Mouse (Mus musculus): ENCODE measurements around the gene Gm10721. TPM values are rescaled to one million over a fixed set of nuclear protein-coding genes. Genes with fewer than 3 reads are reported as not detected.
"Not testable (repeated sequence)": the region's sequence is repeated elsewhere in the genome, so short reads cannot be mapped to it uniquely, and the experiment has no call there.

Gene Gm10721
- polyA plus RNA-seq, 1 experiment from 2014 or later: not detected

DNA sequence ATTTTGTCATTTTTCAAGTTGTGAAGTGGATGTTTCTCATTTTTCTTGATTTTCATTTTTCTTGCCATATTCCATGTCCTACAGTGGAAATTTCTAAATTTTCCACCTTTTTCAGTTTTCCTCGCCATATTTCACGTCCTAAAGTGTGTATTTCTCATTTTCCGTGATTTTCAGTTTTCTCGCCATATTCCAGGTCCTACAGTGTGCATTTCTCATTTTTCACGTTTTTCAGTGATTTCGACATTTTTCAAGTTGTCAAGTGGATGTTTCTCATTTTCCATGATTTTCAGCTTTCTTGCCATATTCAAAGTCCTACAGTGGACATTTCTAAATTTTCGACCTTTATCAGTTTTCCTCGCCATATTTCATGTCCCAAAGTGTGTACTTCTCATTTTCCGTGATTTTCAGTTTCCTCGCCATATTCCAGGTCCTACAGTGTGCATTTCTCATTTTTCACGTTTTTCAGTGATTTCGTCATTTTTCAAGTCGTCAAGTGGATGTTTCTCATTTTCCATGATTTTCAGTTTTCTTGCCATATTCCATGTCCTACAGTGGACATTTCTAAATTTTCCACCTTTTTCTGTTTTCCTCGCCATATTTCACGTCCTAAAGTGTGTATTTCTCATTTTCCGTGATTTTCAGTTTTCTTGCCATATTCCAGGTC is 11.2 kb downstream of the Gm10721 start:
- not testable (repeated sequence) for H3K4me1 ChIP-seq (ENCODE audit: control insufficient read depth, insufficient read depth, low read length); H3K36me3 ChIP-seq (ENCODE audit: control insufficient read depth, insufficient read depth, low read length); H3K27me3 ChIP-seq (ENCODE audit: control insufficient read depth, insufficient read depth, low read length); ATAC-seq (ENCODE audit: low FRiP score, low TSS enrichment); H3K9ac ChIP-seq (ENCODE audit: low read depth, low read length); H3K9me3 ChIP-seq (ENCODE audit: control insufficient read depth, low read length); H3K4me3 ChIP-seq (ENCODE audit: low read length); H3K27ac ChIP-seq (ENCODE audit: low read depth, low read length); H3K4me2 ChIP-seq (replicated peaks; ENCODE audit: low read depth, low read length)
- 71% methylated on average over 15 of the region's 16 CpGs for WGBS

DNA sequence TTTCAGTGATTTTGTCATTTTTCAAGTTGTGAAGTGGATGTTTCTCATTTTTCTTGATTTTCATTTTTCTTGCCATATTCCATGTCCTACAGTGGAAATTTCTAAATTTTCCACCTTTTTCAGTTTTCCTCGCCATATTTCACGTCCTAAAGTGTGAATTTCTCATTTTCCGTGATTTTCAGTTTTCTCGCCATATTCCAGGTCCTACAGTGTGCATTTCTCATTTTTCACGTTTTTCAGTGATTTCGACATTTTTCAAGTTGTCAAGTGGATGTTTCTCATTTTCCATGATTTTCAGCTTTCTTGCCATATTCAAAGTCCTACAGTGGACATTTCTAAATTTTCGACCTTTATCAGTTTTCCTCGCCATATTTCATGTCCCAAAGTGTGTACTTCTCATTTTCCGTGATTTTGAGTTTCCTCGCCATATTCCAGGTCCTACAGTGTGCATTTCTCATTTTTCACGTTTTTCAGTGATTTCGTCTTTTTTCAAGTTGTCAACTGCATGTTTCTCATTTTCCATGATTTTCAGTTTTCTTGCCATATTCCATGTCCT is 12.1 kb downstream of the Gm10721 start, which contains the start of gene Gm10717:
TSS of gene Gm10717 (plus strand) at position 506 of the 556 bp plus-strand sequence.
- not testable (repeated sequence) for H3K36me3 ChIP-seq (ENCODE audit: control insufficient read depth, insufficient read depth, low read length); ATAC-seq (ENCODE audit: low FRiP score, low TSS enrichment)
- 78% methylated on average over 12 of the region's 12 CpGs for WGBS

DNA sequence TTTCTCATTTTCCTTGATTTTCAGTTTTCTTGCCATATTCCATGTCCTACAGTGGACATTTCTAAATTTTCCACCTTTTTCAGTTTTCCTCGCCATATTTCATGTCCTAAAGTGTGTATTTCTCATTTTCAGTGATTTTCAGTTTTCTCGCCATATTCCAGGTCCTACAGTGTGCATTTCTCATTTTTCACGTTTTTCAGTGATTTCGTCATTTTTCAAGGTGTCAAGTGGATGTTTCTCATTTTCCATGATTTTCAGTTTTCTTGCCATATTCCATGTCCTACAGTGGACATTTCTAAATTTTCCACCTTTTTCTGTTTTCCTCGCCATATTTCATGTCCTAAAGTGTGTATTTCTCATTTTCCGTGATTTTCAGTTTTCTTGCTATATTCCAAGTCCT is 12.7 kb downstream of the Gm10721 start:
- WGBS: 61% methylated on average over 4 of the region's 6 CpGs
- not testable (repeated sequence) for H3K27ac ChIP-seq (ENCODE audit: low read depth, low read length); ATAC-seq (ENCODE audit: low FRiP score, low TSS enrichment); H3K4me1 ChIP-seq (ENCODE audit: control insufficient read depth, insufficient read depth, low read length); H3K27me3 ChIP-seq (ENCODE audit: control insufficient read depth, insufficient read depth, low read length); H3K4me3 ChIP-seq (ENCODE audit: low read length); H3K9ac ChIP-seq (ENCODE audit: low read depth, low read length); H3K36me3 ChIP-seq (ENCODE audit: control insufficient read depth, insufficient read depth, low read length); H3K4me2 ChIP-seq (replicated peaks; ENCODE audit: low read depth, low read length); H3K9me3 ChIP-seq (ENCODE audit: control insufficient read depth, low read length)

More for the DNA sequence above, 12.1 kb downstream of the Gm10721 start, which contains the start of gene Gm10717:
- H3K4me1 ChIP-seq (ENCODE audit: control insufficient read depth, insufficient read depth, low read length); H3K4me3 ChIP-seq (ENCODE audit: low read length); H3K9ac ChIP-seq (ENCODE audit: low read depth, low read length); H3K27ac ChIP-seq (ENCODE audit: low read depth, low read length); H3K27me3 ChIP-seq (ENCODE audit: control insufficient read depth, insufficient read depth, low read length); H3K9me3 ChIP-seq (ENCODE audit: control insufficient read depth, low read length); H3K4me2 ChIP-seq (replicated peaks; ENCODE audit: low read depth, low read length): not testable (repeated sequence)

DNA sequence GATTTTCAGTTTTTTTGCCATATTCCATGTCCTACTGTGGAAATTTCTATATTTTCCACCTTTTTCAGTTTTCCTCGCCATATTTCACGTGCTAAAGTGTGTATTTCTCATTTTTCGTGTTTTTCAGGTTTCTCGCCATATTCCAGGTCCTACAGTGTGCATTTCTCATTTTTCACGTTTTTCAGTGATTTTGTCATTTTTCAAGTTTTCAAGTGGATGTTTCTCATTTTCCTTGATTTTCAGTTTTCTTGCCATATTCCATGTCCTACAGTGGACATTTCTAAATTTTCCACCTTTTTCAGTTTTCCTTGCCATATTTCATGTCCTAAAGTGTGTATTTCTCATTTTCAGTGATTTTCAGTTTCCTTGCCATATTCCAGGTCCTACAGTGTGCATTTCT is 13.2 kb downstream of the Gm10721 start:
- not testable (repeated sequence) for H3K27ac ChIP-seq (ENCODE audit: low read depth, low read length); H3K9me3 ChIP-seq (ENCODE audit: control insufficient read depth, low read length); H3K27me3 ChIP-seq (ENCODE audit: control insufficient read depth, insufficient read depth, low read length); H3K4me2 ChIP-seq (replicated peaks; ENCODE audit: low read depth, low read length); H3K9ac ChIP-seq (ENCODE audit: low read depth, low read length); H3K36me3 ChIP-seq (ENCODE audit: control insufficient read depth, insufficient read depth, low read length); ATAC-seq (ENCODE audit: low FRiP score, low TSS enrichment); H3K4me1 ChIP-seq (ENCODE audit: control insufficient read depth, insufficient read depth, low read length); H3K4me3 ChIP-seq (ENCODE audit: low read length)
- WGBS: 75% methylated on average over 5 of the region's 5 CpGs

DNA sequence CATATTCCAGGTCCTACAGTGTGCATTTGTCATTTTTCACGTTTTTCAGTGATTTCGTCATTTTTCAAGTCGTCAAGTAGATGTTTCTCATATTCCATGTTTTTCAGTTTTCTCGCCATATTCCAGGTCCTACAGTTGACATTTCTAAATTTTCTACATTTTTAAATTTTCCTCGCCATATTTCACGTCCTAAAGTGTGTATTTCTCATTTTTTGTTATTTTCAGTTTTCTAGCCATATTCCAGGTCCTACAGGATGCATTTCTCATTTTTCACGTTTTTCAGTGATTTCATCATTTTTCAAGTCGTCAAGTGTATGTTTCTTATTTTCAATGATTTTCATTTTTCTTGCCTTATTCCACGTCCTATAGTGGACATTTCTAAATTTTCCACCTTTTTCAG is 13.8 kb downstream of the Gm10721 start:
- not testable (repeated sequence) for H3K27ac ChIP-seq (ENCODE audit: low read depth, low read length); H3K36me3 ChIP-seq (ENCODE audit: control insufficient read depth, insufficient read depth, low read length); H3K4me2 ChIP-seq (replicated peaks; ENCODE audit: low read depth, low read length); H3K9ac ChIP-seq (ENCODE audit: low read depth, low read length); H3K9me3 ChIP-seq (ENCODE audit: control insufficient read depth, low read length); ATAC-seq (ENCODE audit: low FRiP score, low TSS enrichment); H3K4me3 ChIP-seq (ENCODE audit: low read length); H3K27me3 ChIP-seq (ENCODE audit: control insufficient read depth, insufficient read depth, low read length); H3K4me1 ChIP-seq (ENCODE audit: control insufficient read depth, insufficient read depth, low read length)
- WGBS: 70% methylated on average over 9 of the region's 9 CpGs

DNA sequence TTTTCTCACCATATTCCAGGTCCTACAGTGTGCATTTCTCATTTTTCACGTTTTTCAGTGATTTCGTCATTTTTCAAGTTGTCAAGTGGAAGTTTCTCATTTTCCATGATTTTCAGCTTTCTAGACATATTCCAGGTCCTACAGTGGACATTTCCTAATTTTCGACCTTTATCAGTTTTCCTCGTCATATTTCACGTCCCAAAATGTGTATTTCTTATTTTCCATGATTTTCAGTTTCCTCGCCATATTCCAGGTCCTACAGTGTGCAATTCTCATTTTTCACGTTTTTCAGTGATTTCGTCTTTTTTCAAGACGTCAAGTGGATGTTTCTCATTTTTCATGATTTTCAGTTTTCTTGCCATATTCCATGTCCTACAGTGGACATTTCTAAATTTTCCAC is 14.3 kb downstream of the Gm10721 start:
- H3K27ac ChIP-seq (ENCODE audit: low read depth, low read length); H3K36me3 ChIP-seq (ENCODE audit: control insufficient read depth, insufficient read depth, low read length); H3K4me1 ChIP-seq (ENCODE audit: control insufficient read depth, insufficient read depth, low read length); H3K4me3 ChIP-seq (ENCODE audit: low read length); ATAC-seq (ENCODE audit: low FRiP score, low TSS enrichment); H3K9me3 ChIP-seq (ENCODE audit: control insufficient read depth, low read length); H3K27me3 ChIP-seq (ENCODE audit: control insufficient read depth, insufficient read depth, low read length); H3K9ac ChIP-seq (ENCODE audit: low read depth, low read length); H3K4me2 ChIP-seq (replicated peaks; ENCODE audit: low read depth, low read length): not testable (repeated sequence)
- WGBS: 73% methylated on average over 9 of the region's 9 CpGs

DNA sequence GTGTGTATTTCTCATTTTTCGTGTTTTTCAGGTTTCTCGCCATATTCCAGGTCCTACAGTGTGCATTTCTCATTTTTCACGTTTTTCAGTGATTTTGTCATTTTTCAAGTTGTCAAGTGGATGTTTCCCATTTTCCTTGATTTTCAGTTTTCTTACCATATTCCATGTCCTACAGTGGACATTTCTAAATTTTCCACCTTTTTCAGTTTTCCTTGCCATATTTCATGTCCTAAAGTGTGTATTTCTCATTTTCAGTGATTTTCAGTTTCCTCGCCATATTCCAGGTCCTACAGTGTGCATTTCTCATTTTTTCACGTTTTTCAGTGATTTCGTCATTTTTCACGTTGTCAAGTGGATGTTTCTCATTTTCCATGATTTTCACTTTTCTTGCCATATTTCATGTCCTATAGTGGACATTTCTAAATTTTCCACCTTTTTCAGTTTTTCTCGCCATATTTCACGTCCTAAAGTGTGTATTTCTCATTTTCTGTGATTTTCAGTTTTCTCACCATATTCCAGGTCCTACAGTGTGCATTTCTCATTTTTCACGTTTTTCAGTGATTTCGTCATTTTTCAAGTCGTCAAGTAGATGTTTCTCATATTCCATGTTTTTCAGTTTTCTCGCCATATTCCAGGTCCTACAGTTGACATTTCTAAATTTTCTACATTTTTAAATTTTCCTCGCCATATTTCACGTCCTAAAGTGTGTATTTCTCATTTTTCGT is 16.5 kb downstream of the Gm10721 start:
- not testable (repeated sequence) for H3K4me3 ChIP-seq (ENCODE audit: low read length); H3K36me3 ChIP-seq (ENCODE audit: control insufficient read depth, insufficient read depth, low read length); H3K27me3 ChIP-seq (ENCODE audit: control insufficient read depth, insufficient read depth, low read length); H3K4me1 ChIP-seq (ENCODE audit: control insufficient read depth, insufficient read depth, low read length); H3K27ac ChIP-seq (ENCODE audit: low read depth, low read length); H3K9me3 ChIP-seq (ENCODE audit: control insufficient read depth, low read length); H3K9ac ChIP-seq (ENCODE audit: low read depth, low read length); ATAC-seq (ENCODE audit: low FRiP score, low TSS enrichment); H3K4me2 ChIP-seq (replicated peaks; ENCODE audit: low read depth, low read length)
- 67% methylated on average over 12 of the region's 16 CpGs for WGBS

DNA sequence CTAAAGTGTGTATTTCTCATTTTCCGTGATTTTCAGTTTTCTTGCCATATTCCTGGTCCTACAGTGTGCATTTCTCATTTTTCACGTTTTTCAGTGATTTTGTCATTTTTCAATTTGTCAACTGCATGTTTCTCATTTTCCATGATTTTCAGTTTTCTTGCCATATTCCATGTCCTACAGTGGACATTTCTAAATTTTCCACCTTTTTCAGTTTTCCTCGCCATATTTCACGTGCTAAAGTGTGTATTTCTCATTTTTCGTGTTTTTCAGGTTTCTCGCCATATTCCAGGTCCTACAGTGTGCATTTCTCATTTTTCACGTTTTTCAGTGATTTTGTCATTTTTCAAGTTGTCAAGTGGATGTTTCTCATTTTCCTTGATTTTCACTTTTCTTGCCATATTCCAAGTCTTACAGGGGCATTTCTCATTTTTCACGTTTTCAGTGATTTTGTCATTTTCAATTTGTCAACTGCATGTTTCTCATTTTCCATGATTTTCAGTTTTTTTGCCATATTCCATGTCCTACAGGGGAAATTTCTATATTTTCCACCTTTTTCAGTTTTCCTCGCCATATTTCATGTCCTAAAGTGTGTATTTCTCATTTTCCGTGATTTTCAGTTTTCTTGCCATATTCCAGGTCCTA is 17.9 kb downstream of the Gm10721 start:
- not testable (repeated sequence) for ATAC-seq (ENCODE audit: low FRiP score, low TSS enrichment); H3K4me1 ChIP-seq (ENCODE audit: control insufficient read depth, insufficient read depth, low read length); H3K4me2 ChIP-seq (replicated peaks; ENCODE audit: low read depth, low read length); H3K9me3 ChIP-seq (ENCODE audit: control insufficient read depth, low read length); H3K36me3 ChIP-seq (ENCODE audit: control insufficient read depth, insufficient read depth, low read length); H3K27ac ChIP-seq (ENCODE audit: low read depth, low read length); H3K27me3 ChIP-seq (ENCODE audit: control insufficient read depth, insufficient read depth, low read length); H3K9ac ChIP-seq (ENCODE audit: low read depth, low read length); H3K4me3 ChIP-seq (ENCODE audit: low read length)
- 76% methylated on average over 2 of the region's 10 CpGs for WGBS

DNA sequence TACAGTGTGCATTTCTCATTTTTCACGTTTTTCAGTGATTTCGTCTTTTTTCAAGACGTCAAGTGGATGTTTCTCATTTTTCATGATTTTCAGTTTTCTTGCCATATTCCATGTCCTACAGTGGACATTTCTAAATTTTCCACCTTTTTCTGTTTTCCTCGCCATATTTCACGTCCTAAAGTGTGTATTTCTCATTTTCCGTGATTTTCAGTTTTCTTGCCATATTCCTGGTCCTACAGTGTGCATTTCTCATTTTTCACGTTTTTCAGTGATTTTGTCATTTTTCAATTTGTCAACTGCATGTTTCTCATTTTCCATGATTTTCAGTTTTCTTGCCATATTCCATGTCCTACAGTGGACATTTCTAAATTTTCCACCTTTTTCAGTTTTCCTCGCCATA is 21.4 kb downstream of the Gm10721 start, which contains the start of gene Gm17535:
TSS of gene Gm17535 (plus strand) at position 301 of the 400 bp plus-strand sequence.
- not testable (repeated sequence) for H3K9me3 ChIP-seq (ENCODE audit: control insufficient read depth, low read length); H3K27ac ChIP-seq (ENCODE audit: low read depth, low read length); H3K4me2 ChIP-seq (replicated peaks; ENCODE audit: low read depth, low read length); H3K36me3 ChIP-seq (ENCODE audit: control insufficient read depth, insufficient read depth, low read length); H3K9ac ChIP-seq (ENCODE audit: low read depth, low read length); ATAC-seq (ENCODE audit: low FRiP score, low TSS enrichment); H3K4me3 ChIP-seq (ENCODE audit: low read length); H3K4me1 ChIP-seq (ENCODE audit: control insufficient read depth, insufficient read depth, low read length); H3K27me3 ChIP-seq (ENCODE audit: control insufficient read depth, insufficient read depth, low read length)
- WGBS: no CpG with 5 or more reads among the region's 8 CpGs
